ENCODE assay signal across 17 mouse cellular contexts in the genomic region with DNA sequence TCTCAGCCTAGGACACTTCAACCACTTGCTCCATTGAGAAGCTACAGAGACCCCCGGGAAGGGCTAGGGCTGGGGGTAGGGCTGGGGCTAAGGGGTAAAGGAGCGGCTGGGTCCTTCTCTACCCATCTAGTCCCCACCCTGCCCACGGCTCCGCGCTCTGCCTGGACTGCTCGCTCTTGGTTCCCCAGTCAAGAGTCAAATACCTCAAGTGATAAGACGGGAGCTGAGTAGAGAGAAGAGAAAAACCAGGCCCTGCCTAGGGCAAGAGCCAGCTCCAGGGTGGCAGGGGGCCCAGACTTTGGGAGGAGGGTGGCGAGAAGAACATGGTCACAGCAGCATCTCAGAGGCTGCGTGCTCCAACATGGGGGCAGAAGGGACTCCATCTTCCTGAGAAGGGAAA. TPM values are rescaled to one million over a fixed set of nuclear protein-coding genes. Genes with fewer than 3 reads are reported as not detected.
DNase-seq lines count a peak whose midpoint lies in the region; ATAC-seq and TF ChIP-seq lines count a peak whose summit lies in the region.
"Had no signal": no experiment of that assay in that cellular context is flagged by ENCODE, and none has a peak within 500 bp of the region (broad histone marks: within the 10 kb centered on the region; RNA-seq: fewer than 3 reads in every experiment).

No protein-coding gene starts in this region.

- peaks cover 16% of the 10 kb centered on the region for H3K4me1 ChIP-seq in midbrain, embryonic 10.5 days
- H3K4me1 ChIP-seq in midbrain, embryonic 14.5 days (ENCODE audit: control insufficient read depth, insufficient read depth, low read length), result no peaks in the 10 kb centered on the region
- peaks cover 42% of the 10 kb centered on the region for H3K4me1 ChIP-seq in heart, embryonic 12.5 days (replicated peaks)
- H3K4me1 ChIP-seq: liver, embryonic 13.5 days had no signal

- no peaks in the 10 kb centered on the region for H3K36me3 ChIP-seq in midbrain, embryonic 10.5 days
- no peaks in the 10 kb centered on the region for H3K36me3 ChIP-seq in midbrain, embryonic 14.5 days (ENCODE audit: control insufficient read depth, insufficient read depth, low read length)
- peaks cover 30% of the 10 kb centered on the region for H3K36me3 ChIP-seq in heart, embryonic 12.5 days
- H3K36me3 ChIP-seq in myocyte (ENCODE audit: control insufficient read depth, insufficient read depth), result no peaks in the 10 kb centered on the region
- H3K36me3 ChIP-seq: G1E; liver, embryonic 13.5 days had no signal

- H3K27ac ChIP-seq in midbrain, embryonic 10.5 days (replicated peaks), result peak overlapping the region; percentile 50
- no peak overlapping the region for H3K27ac ChIP-seq in midbrain, embryonic 14.5 days (replicated peaks; ENCODE audit: low read depth, low read length)
- H3K27ac ChIP-seq in heart, embryonic 12.5 days (ENCODE audit: poor library complexity, severe bottlenecking), result peak overlapping the region; percentile 98
- H3K27ac ChIP-seq: liver, embryonic 13.5 days had no signal

- H3K4me3 ChIP-seq in midbrain, embryonic 10.5 days, result no peak overlapping the region
- no peak overlapping the region for H3K4me3 ChIP-seq in midbrain, embryonic 14.5 days (replicated peaks; ENCODE audit: low read depth, low read length)
- peak overlapping the region; percentile 57 for H3K4me3 ChIP-seq in heart, embryonic 12.5 days
- H3K4me3 ChIP-seq in myocyte, result peak overlapping the region; percentile 37
- H3K4me3 ChIP-seq: liver, embryonic 13.5 days had no signal

- WGBS in midbrain, embryonic 10.5 days, result 82% methylated on average over 9 of the region's 9 CpGs
- 84% methylated on average over 9 of the region's 9 CpGs for WGBS in midbrain, embryonic 14.5 days
- 21% methylated on average over 9 of the region's 9 CpGs for WGBS in heart, embryonic 12.5 days

- intact Hi-C loops in gastrocnemius, postnatal 14 days (cut with DNase I; ENCODE audit: low total_unique reads), result no loop called here

- H3K9me3 ChIP-seq in midbrain, embryonic 10.5 days (replicated peaks), result peaks cover 6% of the 10 kb centered on the region
- no peaks in the 10 kb centered on the region for H3K9me3 ChIP-seq in midbrain, embryonic 14.5 days (ENCODE audit: control insufficient read depth, low read length)
- peaks cover 5% of the 10 kb centered on the region for H3K9me3 ChIP-seq in heart, embryonic 12.5 days (replicated peaks)
- H3K9me3 ChIP-seq: G1E had no signal

- H3K4me2 ChIP-seq in midbrain, embryonic 14.5 days (ENCODE audit: low read length), result no peak overlapping the region
- peak overlapping the region; percentile 74 for H3K4me2 ChIP-seq in heart, embryonic 12.5 days
- H3K4me2 ChIP-seq in myocyte (ENCODE audit: low read depth), result peak overlapping the region; percentile 62
- H3K4me2 ChIP-seq: liver, embryonic 13.5 days had no signal

- TF ChIP-seq POLR2A in myocyte (IDR thresholded peaks at IDR 0.05; ENCODE audit: insufficient read length, low read depth), result no peak

- no peak overlapping the region for H3ac ChIP-seq in myocyte (ENCODE audit: control insufficient read depth, insufficient read length)

- peaks cover 6% of the 10 kb centered on the region for H3K79me2 ChIP-seq in myocyte (ENCODE audit: control insufficient read depth, insufficient read depth)

- DNase-seq in gastrocnemius, adult 18-20 months (ENCODE audit: low spot score), result peak; percentile 20
- no peak for DNase-seq in gastrocnemius, postnatal 14 days
- no peak for DNase-seq in midbrain, embryonic 10.5 days (ENCODE audit: low spot score)
- no peak for DNase-seq in midbrain, embryonic 14.5 days
- DNase-seq in yolk sac, embryonic 10.5 days (ENCODE audit: low spot score), result no peak
- DNase-seq in layer of hippocampus, adult 9-10 months (ENCODE audit: low spot score), result no peak
- DNase-seq: cerebellum, adult 11-12 months; liver, embryonic 13.5 days; lung, postnatal 4 days; right cerebral cortex, postnatal 25 days had no signal

- no peak overlapping the region for H3K9ac ChIP-seq in midbrain, embryonic 14.5 days (replicated peaks; ENCODE audit: low read length)
- H3K9ac ChIP-seq in heart, embryonic 12.5 days, result peak overlapping the region; percentile 77
- H3K9ac ChIP-seq: liver, embryonic 13.5 days had no signal

- ATAC-seq in midbrain, embryonic 14.5 days (ENCODE audit: low FRiP score, low TSS enrichment), result no peak
- ATAC-seq in heart, embryonic 12.5 days (ENCODE audit: insufficient number of reproducible peaks, low FRiP score), result peak; percentile 59
- ATAC-seq: intestine, embryonic 16.5 days; midbrain, embryonic 16.5 days had no signal

- H3K27me3 ChIP-seq in midbrain, embryonic 10.5 days (ENCODE audit: low read depth, poor library complexity, severe bottlenecking), result 0 out of 2 replicates have a peak, but pooled peaks cover 6% of the 10 kb centered on the region
- no peaks in the 10 kb centered on the region for H3K27me3 ChIP-seq in midbrain, embryonic 14.5 days (ENCODE audit: control insufficient read depth, insufficient read depth, low read length)
- no peaks in the 10 kb centered on the region for H3K27me3 ChIP-seq in heart, embryonic 12.5 days (replicated peaks)
- no peaks in the 10 kb centered on the region for H3K27me3 ChIP-seq in myocyte (ENCODE audit: control insufficient read depth, insufficient read depth, insufficient read length)

TF ChIP-seq in myocyte, 11 proteins besides CTCF, POLR2A, EP300 and RAD21:
- TF ChIP-seq USF1 (IDR thresholded peaks at IDR 0.05; ENCODE audit: low read depth) (no peak), MAX (IDR thresholded peaks at IDR 0.05; ENCODE audit: low read depth) (no peak)

RNA-seq across cellular contexts. Expression of gene Trim63, which starts 0.6 kb away (rescaled TPM):
- 100 to 1,000 TPM; 322 to 461 TPM for total RNA-seq in gastrocnemius, adult 18-20 months (2021)
- 100 to 1,000 TPM; 103 to 224 TPM for total RNA-seq in gastrocnemius, postnatal 14 days (2021)
- polyA plus RNA-seq in midbrain, embryonic 10.5 days (2016; fragmentation: Nextera tagmentation; extraction: Ambion mirVana), result 0.36 and 0.87 TPM in 2 replicates
- 0.11 TPM in 1 of 2 replicates, not detected in the other for polyA plus RNA-seq in midbrain, embryonic 14.5 days (2014; fragmentation: Nextera tagmentation; extraction: Ambion mirVana)
- polyA plus RNA-seq in heart, embryonic 12.5 days (2016; fragmentation: Nextera tagmentation; extraction: Ambion mirVana), result 90.7 and 93.9 TPM in 2 replicates
- polyA plus RNA-seq in myocyte (2012; fragmentation: generic; extraction: Trizol), result 29.1 TPM
- total RNA-seq: common myeloid progenitor, adult 5-6 weeks; G1E; hematopoietic stem cell, adult 5-6 weeks had no signal
- polyA plus RNA-seq: G1E had no signal

RNA-seq across cellular contexts. Expression of gene Slc30a2, which starts 27.5 kb away (rescaled TPM):
- 10 to 100 TPM in 1 of 2 experiments, 1 to 10 TPM in 1; 5.4 to 12.7 TPM for total RNA-seq in gastrocnemius, adult 18-20 months (2021)
- total RNA-seq in gastrocnemius, postnatal 14 days (2021), result 1 to 10 TPM in 1 of 2 experiments, under 1 TPM in 1; 0.47 to 6.3 TPM
- polyA plus RNA-seq in midbrain, embryonic 10.5 days (2016; fragmentation: Nextera tagmentation; extraction: Ambion mirVana), result 0.10 TPM in 1 of 2 replicates, not detected in the other
- 0.11 TPM in 1 of 2 replicates, not detected in the other for polyA plus RNA-seq in midbrain, embryonic 14.5 days (2014; fragmentation: Nextera tagmentation; extraction: Ambion mirVana)
- 0.42 and 0.44 TPM in 2 replicates for polyA plus RNA-seq in heart, embryonic 12.5 days (2016; fragmentation: Nextera tagmentation; extraction: Ambion mirVana)
- 0.35 TPM for polyA plus RNA-seq in myocyte (2012; fragmentation: generic; extraction: Trizol)
- total RNA-seq: common myeloid progenitor, adult 5-6 weeks; hematopoietic stem cell, adult 5-6 weeks had no signal
- polyA plus RNA-seq: liver, embryonic 13.5 days had no signal

RNA-seq across cellular contexts. Expression of gene Pdik1l, which starts 27.8 kb away (rescaled TPM):
- 1 to 10 TPM; 3.9 to 5.7 TPM for total RNA-seq in gastrocnemius, adult 18-20 months (2021)
- total RNA-seq in gastrocnemius, postnatal 14 days (2021), result 1 to 10 TPM; 4.8 to 5.3 TPM
- polyA plus RNA-seq in midbrain, embryonic 10.5 days (2016; fragmentation: Nextera tagmentation; extraction: Ambion mirVana), result 21.6 and 23.8 TPM in 2 replicates
- 41.0 and 48.6 TPM in 2 replicates for polyA plus RNA-seq in midbrain, embryonic 14.5 days (2014; fragmentation: Nextera tagmentation; extraction: Ambion mirVana)
- polyA plus RNA-seq in heart, embryonic 12.5 days (2016; fragmentation: Nextera tagmentation; extraction: Ambion mirVana), result 14.9 and 18.1 TPM in 2 replicates
- polyA plus RNA-seq in myocyte (2012; fragmentation: generic; extraction: Trizol), result 1.6 TPM

Comparison
In these comparisons a context has a peak if more than half of its experiments do, and no peak if none do; other contexts are left out.
1. H3K4me3 ChIP-seq: peak in heart, embryonic 12.5 days (single experiment) and myocyte (single experiment); none in midbrain, embryonic 10.5 days (single experiment) and midbrain, embryonic 14.5 days (single experiment).
2. RNA of gene Trim63, which starts 0.6 kb away (polyA plus RNA-seq): 90.7 to 93.9 TPM in heart, embryonic 12.5 days and 29.1 TPM in myocyte (single experiment); 0.36 to 0.87 TPM in midbrain, embryonic 10.5 days and 0.11 TPM in midbrain, embryonic 14.5 days; every median in the first group is over 10 times any median in the second.